Mouse (Mus musculus) large intestine, adult 2 months (tissue): ENCODE results near the gene Lrrc51. TPM values are rescaled to one million over a fixed set of nuclear protein-coding genes. Genes with fewer than 3 reads are reported as not detected.
A peak's percentile ranks its signal among the peaks of the same experiment; 100 is the strongest.

ENCODE experiments used
- DNase-seq: peaks from one replicate; pipeline ENCODE4 v3.0.0-alpha.2; 2012; ENCODE audit warnings: low read depth, low spot score
- WGBS: fragments of 180-500 bp; shearing (Covaris S2); methylation state at CpG from one replicate; pipeline ENCODE4 v1.1.7; 2018; 5-methylcytosine and 5-hydroxymethylcytosine counted together
- polyA plus RNA-seq: library from polyadenylated mRNA; depleted of rRNA; stranded (reverse); fragments of >200 nt; gene quantifications from 2 replicates; pipeline ENCODE4 v1.2.3, GENCODE M21; 2012

Lrrc51 gene
- polyA plus RNA-seq, 1 experiment: 6.3 TPM

- WGBS: under 1% methylated on average over 57 of the region's 57 CpGs
- peak; percentile 95 for DNase-seq
Measured at GRCm38 (mm10) chr7:101896104-101897066, 37.3 kb downstream of the Lrrc51 start.

- no peak for DNase-seq
Measured at GRCm38 (mm10) chr7:101895695-101896094, 38.0 kb downstream of the Lrrc51 start.

GRCm38 (mm10) chr7:101888460-101888859 lies 45.2 kb downstream of the Lrrc51 start:
- DNase-seq: no peak
- WGBS: 82% methylated on average over 4 of the region's 4 CpGs

More at GRCm38 (mm10) chr7:101895695-101896094, 38.0 kb downstream of the Lrrc51 start:
- 30% methylated on average over 9 of the region's 9 CpGs for WGBS

- 84% methylated on average over 6 of the region's 6 CpGs for WGBS
- no peak for DNase-seq
Measured at GRCm38 (mm10) chr7:101886274-101886673, 47.4 kb downstream of the Lrrc51 start.

- WGBS: 94% methylated on average over 4 of the region's 4 CpGs
- no peak for DNase-seq
Measured at GRCm38 (mm10) chr7:101884160-101884559, 49.5 kb downstream of the Lrrc51 start.

- no peak for DNase-seq
- WGBS: 73% methylated on average over 9 of the region's 9 CpGs
Measured at GRCm38 (mm10) chr7:101882413-101883154, 51.1 kb downstream of the Lrrc51 start.

- no peak for DNase-seq
- 67% methylated on average over 4 of the region's 4 CpGs for WGBS
Measured at GRCm38 (mm10) chr7:101880855-101881254, 52.8 kb downstream of the Lrrc51 start.

GRCm38 (mm10) chr7:101875978-101876377 lies 57.7 kb downstream of the Lrrc51 start:
- no peak for DNase-seq
- whole genome bisulfite sequencing: 92% methylated on average over 1 of the region's 1 CpGs

- DNase-seq: no peak
- 75% methylated on average over 3 of the region's 3 CpGs for WGBS
Measured at GRCm38 (mm10) chr7:101871296-101871695, 62.4 kb downstream of the Lrrc51 start.

- no peak for DNase-seq
- WGBS: 27% methylated on average over 2 of the region's 2 CpGs
Measured at GRCm38 (mm10) chr7:101870629-101871028, 63.1 kb downstream of the Lrrc51 start, which contains the start of gene Folr1. TSS of gene Folr1 (minus strand) at chr7:101870788.

GRCm38 (mm10) chr7:101869163-101869500 lies 64.6 kb downstream of the Lrrc51 start:
- no peak for DNase-seq
- WGBS: 55% methylated on average over 7 of the region's 7 CpGs

- 79% methylated on average over 13 of the region's 13 CpGs for WGBS
- no peak for DNase-seq
Measured at GRCm38 (mm10) chr7:101868241-101869162, 65.2 kb downstream of the Lrrc51 start.

- 100% methylated on average over 4 of the region's 4 CpGs for WGBS
- DNase-seq: no peak
Measured at GRCm38 (mm10) chr7:101867482-101867881, 66.2 kb downstream of the Lrrc51 start.

- WGBS: 86% methylated on average over 11 of the region's 11 CpGs
- DNase-seq: no peak
Measured at GRCm38 (mm10) chr7:101866491-101867265, 67.0 kb downstream of the Lrrc51 start.

- DNase-seq: no peak
- 54% methylated on average over 3 of the region's 3 CpGs for whole genome bisulfite sequencing
Measured at GRCm38 (mm10) chr7:101863415-101863814, 70.3 kb downstream of the Lrrc51 start, which contains the start of gene Anapc15. TSS of gene Anapc15 (plus strand) at chr7:101863715.
